Mouse (Mus musculus): ENCODE data around the gene Cldn6.

Gene Cldn6

GRCm38 (mm10) chr17:23679127-23679835, at the start of gene Cldn6:
Gene Cldn6 (plus strand): TSS chr17:23679249.
- no peak for DNase-seq (ENCODE audit: low spot score)

- DNase-seq (ENCODE audit: low spot score), result peak; percentile 71
Measured at GRCm38 (mm10) chr17:23630195-23631020, 48.6 kb upstream of the Cldn6 start.

GRCm38 (mm10) chr17:23631241-23631640, 47.8 kb upstream of the Cldn6 start:
- DNase-seq (ENCODE audit: low spot score), result no peak

- no peak for DNase-seq (ENCODE audit: low spot score)
Measured at GRCm38 (mm10) chr17:23644613-23645495, 34.2 kb upstream of the Cldn6 start, which contains the start of gene Mmp25. Gene Mmp25 (minus strand): TSS chr17:23645277.

GRCm38 (mm10) chr17:23645894-23646293, 33.2 kb upstream of the Cldn6 start:
- no peak for DNase-seq (ENCODE audit: low spot score)

- DNase-seq (ENCODE audit: low spot score), result no peak
Measured at GRCm38 (mm10) chr17:23651363-23651762, 27.7 kb upstream of the Cldn6 start.

GRCm38 (mm10) chr17:23653324-23653723, 25.7 kb upstream of the Cldn6 start:
- peak; percentile 30 for DNase-seq (ENCODE audit: low spot score)

GRCm38 (mm10) chr17:23654001-23654400, 25.0 kb upstream of the Cldn6 start:
- DNase-seq (ENCODE audit: low spot score), result no peak

GRCm38 (mm10) chr17:23654410-23654809, 24.6 kb upstream of the Cldn6 start:
- no peak for DNase-seq (ENCODE audit: low spot score)

GRCm38 (mm10) chr17:23658450-23658849, 20.6 kb upstream of the Cldn6 start:
- no peak for DNase-seq (ENCODE audit: low spot score)

GRCm38 (mm10) chr17:23660117-23660875, 18.8 kb upstream of the Cldn6 start, which contains the start of gene Bicdl2:
Gene Bicdl2 (plus strand): TSS chr17:23660506.
- DNase-seq (ENCODE audit: low spot score), result no peak

GRCm38 (mm10) chr17:23660876-23661200, 18.2 kb upstream of the Cldn6 start:
- DNase-seq (ENCODE audit: low spot score), result no peak

GRCm38 (mm10) chr17:23661526-23661925, 17.5 kb upstream of the Cldn6 start:
- DNase-seq (ENCODE audit: low spot score), result no peak

GRCm38 (mm10) chr17:23664556-23665021, 14.5 kb upstream of the Cldn6 start:
- DNase-seq (ENCODE audit: low spot score), result peak; percentile 51

GRCm38 (mm10) chr17:23665511-23665910, 13.5 kb upstream of the Cldn6 start:
- DNase-seq (ENCODE audit: low spot score), result no peak

GRCm38 (mm10) chr17:23670516-23671074, 8.5 kb upstream of the Cldn6 start:
- DNase-seq (ENCODE audit: low spot score), result no peak

- DNase-seq (ENCODE audit: low spot score), result no peak
Measured at GRCm38 (mm10) chr17:23671519-23671918, 7.5 kb upstream of the Cldn6 start.

- DNase-seq (ENCODE audit: low spot score), result no peak
Measured at GRCm38 (mm10) chr17:23672761-23673160, 6.3 kb upstream of the Cldn6 start.

- peak; percentile 97 for DNase-seq (ENCODE audit: low spot score)
Measured at GRCm38 (mm10) chr17:23673424-23674073, 5.5 kb upstream of the Cldn6 start, which contains the start of the genes Hcfc1r1 and Thoc6. Gene Hcfc1r1 (plus strand): TSS chr17:23673596. Gene Thoc6 (minus strand): TSS chr17:23673882.

GRCm38 (mm10) chr17:23674271-23674952, 4.6 kb upstream of the Cldn6 start:
- DNase-seq (ENCODE audit: low spot score), result peak; percentile 67
